Mouse (Mus musculus): Measurements from ENCODE around the gene Bmper. TPM values are rescaled to one million over a fixed set of nuclear protein-coding genes. Genes with fewer than 3 reads are reported as not detected.

Bmper gene
- polyA plus RNA-seq, 1 experiment from 2014 or later, result 0.72 TPM

DNA sequence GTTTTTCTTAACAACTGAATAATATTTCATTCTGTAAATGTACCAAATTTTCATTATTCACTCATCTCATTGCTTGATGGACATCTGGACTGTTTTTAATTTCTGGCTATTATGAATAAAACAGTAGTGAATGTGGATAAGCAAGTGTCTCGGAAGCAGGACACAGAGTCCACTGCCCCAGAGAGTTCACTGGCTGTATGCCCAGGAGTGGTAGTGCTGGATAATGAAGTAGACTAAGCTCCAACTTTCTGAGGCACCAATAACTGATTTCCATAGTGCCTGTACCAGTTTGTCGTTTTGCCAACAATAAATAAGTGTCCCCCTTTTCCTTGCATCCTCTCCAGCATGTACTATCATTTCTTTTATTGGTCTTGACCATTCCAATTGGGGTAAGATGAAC lies 190.1 kb downstream of the Bmper start:
- no peaks in the 10 kb centered on the region for H3K27me3 ChIP-seq (ENCODE audit: insufficient read depth, low read length)
- no peak overlapping the region for H3K27ac ChIP-seq (ENCODE audit: low read depth)
- no peak overlapping the region for H3K9ac ChIP-seq (replicated peaks)
- no peak for ATAC-seq
- no peak for DNase-seq
- H3K9me3 ChIP-seq (ENCODE audit: low read length), result no peaks in the 10 kb centered on the region
- H3K4me1 ChIP-seq (ENCODE audit: insufficient read depth), result no peaks in the 10 kb centered on the region
- H3K4me3 ChIP-seq (ENCODE audit: low read depth, low read length), result no peak overlapping the region
- WGBS (ENCODE audit: insufficient replicate concordance), result 82% methylated on average over 2 of the region's 2 CpGs
- no peak overlapping the region for H3K4me2 ChIP-seq (ENCODE audit: low read depth, low read length)
- TF ChIP-seq EP300 (IDR thresholded peaks at IDR 0.05; ENCODE audit: low read depth) (no peak), CTCF (IDR thresholded peaks at IDR 0.05; ENCODE audit: low read depth) (no peak)
- H3K36me3 ChIP-seq (replicated peaks; ENCODE audit: insufficient read depth, low read length), result no peaks in the 10 kb centered on the region

DNA sequence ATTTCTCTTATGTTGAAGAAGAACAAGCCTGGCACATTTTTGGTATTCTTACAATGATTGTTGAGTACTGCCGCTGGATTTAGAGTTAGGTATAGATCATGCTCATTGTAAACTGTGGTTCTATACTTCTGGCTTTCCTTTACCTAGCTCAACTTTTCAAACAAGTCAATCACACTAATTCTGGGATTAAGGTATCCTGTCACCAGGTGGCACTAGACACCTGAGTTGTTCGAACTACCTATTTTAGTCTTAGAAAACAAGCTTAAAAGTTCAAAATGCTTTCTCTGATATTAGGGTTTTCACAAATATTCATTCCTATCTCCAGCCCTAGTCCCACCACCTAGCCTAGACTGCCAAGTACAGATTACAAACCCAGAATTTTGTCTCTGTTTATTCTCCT lies 196.2 kb downstream of the Bmper start:
- Histone ChIP-seq H3K9ac (replicated peaks) (no peak overlapping the region), H3K4me3 (ENCODE audit: low read depth, low read length) (no peak overlapping the region), H3K9me3 (ENCODE audit: low read length) (no peaks in the 10 kb centered on the region), H3K27ac (ENCODE audit: low read depth) (no peak overlapping the region), H3K4me2 (ENCODE audit: low read depth, low read length) (no peak overlapping the region), H3K4me1 (ENCODE audit: insufficient read depth) (no peaks in the 10 kb centered on the region), H3K27me3 (ENCODE audit: insufficient read depth, low read length) (no peaks in the 10 kb centered on the region), H3K36me3 (replicated peaks; ENCODE audit: insufficient read depth, low read length) (no peaks in the 10 kb centered on the region)
- TF ChIP-seq CTCF (IDR thresholded peaks at IDR 0.05; ENCODE audit: low read depth) (peak; percentile 51), EP300 (IDR thresholded peaks at IDR 0.05; ENCODE audit: low read depth) (no peak)
- DNase-seq, result no peak
- ATAC-seq, result no peak
- 70% methylated on average over 2 of the region's 2 CpGs for WGBS (ENCODE audit: insufficient replicate concordance)

DNA sequence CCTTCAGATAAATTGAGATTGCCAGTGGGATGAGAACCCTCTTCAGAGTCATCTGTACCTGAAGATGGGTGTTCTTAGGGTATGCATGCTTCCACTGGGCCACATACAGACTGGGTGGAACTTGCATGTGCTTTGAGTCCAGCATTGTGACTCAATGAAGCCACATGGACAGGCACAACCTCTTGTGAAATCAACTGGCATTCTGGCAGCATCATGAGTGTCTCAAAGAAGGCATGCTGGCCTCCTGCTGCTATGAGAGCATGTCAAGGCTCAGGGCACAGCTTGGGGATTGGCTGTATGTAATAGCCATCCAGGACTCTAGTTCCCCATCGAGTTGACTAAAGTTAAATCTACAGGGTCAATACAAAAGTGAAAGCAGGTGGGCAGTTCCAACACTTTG lies 200.9 kb downstream of the Bmper start:
- Histone ChIP-seq H3K9me3 (ENCODE audit: low read length) (no peaks in the 10 kb centered on the region), H3K27ac (ENCODE audit: low read depth) (no peak overlapping the region), H3K4me3 (ENCODE audit: low read depth, low read length) (no peak overlapping the region), H3K4me1 (ENCODE audit: insufficient read depth) (no peaks in the 10 kb centered on the region), H3K36me3 (replicated peaks; ENCODE audit: insufficient read depth, low read length) (no peaks in the 10 kb centered on the region), H3K9ac (replicated peaks) (no peak overlapping the region), H3K27me3 (ENCODE audit: insufficient read depth, low read length) (no peaks in the 10 kb centered on the region), H3K4me2 (ENCODE audit: low read depth, low read length) (no peak overlapping the region)
- TF ChIP-seq EP300 (IDR thresholded peaks at IDR 0.05; ENCODE audit: low read depth), result no peak
- TF ChIP-seq CTCF (IDR thresholded peaks at IDR 0.05; ENCODE audit: low read depth), result no peak
- ATAC-seq (no peak), DNase-seq (no peak)
- 46% methylated on average over 1 of the region's 1 CpGs for WGBS (ENCODE audit: insufficient replicate concordance)

DNA sequence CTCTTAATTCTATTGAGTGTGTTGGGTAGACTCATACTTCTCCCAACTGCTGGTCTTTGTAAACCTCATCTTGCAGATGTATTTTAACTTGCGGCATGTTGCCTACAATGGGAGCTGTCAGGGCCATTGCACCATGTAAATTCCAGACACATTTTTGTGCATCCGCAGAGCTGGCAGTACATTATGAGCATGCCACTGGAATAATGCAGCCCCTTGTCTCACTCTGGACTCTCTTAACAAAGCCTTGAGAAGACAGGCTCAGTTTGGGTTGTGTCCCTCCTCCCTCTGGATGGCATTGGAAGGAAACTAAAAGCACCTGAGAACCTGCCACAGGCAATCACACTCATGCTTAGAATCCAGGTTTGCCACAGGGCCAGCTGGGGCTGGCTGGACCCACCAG lies 209.8 kb downstream of the Bmper start:
- Histone ChIP-seq H3K36me3 (replicated peaks; ENCODE audit: insufficient read depth, low read length) (no peaks in the 10 kb centered on the region), H3K27ac (ENCODE audit: low read depth) (no peak overlapping the region), H3K4me2 (ENCODE audit: low read depth, low read length) (no peak overlapping the region), H3K4me3 (ENCODE audit: low read depth, low read length) (no peak overlapping the region), H3K4me1 (ENCODE audit: insufficient read depth) (no peaks in the 10 kb centered on the region), H3K27me3 (ENCODE audit: insufficient read depth, low read length) (no peaks in the 10 kb centered on the region), H3K9ac (replicated peaks) (no peak overlapping the region), H3K9me3 (ENCODE audit: low read length) (no peaks in the 10 kb centered on the region)
- DNase-seq (no peak), ATAC-seq (no peak)
- TF ChIP-seq EP300 (IDR thresholded peaks at IDR 0.05; ENCODE audit: low read depth) (no peak), CTCF (IDR thresholded peaks at IDR 0.05; ENCODE audit: low read depth) (no peak)
- WGBS (ENCODE audit: insufficient replicate concordance), result 82% methylated on average over 2 of the region's 2 CpGs

DNA sequence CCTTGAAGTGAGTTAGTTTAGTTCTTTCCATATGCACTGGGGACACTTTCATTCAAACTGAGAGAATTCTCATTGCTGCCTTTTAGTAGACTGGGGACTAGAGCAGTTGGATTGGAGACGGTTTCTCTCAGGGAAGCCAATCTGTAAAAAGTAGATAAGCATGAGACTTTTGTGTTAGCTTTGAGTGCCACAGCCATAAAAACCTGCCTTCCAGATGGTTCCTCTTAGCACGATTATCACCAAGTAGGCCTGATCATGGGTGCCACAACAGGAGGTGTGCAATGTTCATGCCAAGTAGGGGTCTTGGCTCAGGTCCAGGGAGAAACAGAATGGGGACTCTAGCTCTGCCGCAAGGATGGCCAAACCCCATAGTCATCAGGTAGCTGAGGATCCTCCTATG lies 210.4 kb downstream of the Bmper start:
- no peak overlapping the region for H3K9ac ChIP-seq (replicated peaks)
- TF ChIP-seq CTCF (IDR thresholded peaks at IDR 0.05; ENCODE audit: low read depth), result no peak
- TF ChIP-seq EP300 (IDR thresholded peaks at IDR 0.05; ENCODE audit: low read depth), result no peak
- no peak overlapping the region for H3K27ac ChIP-seq (ENCODE audit: low read depth)
- H3K36me3 ChIP-seq (replicated peaks; ENCODE audit: insufficient read depth, low read length), result no peaks in the 10 kb centered on the region
- no peak overlapping the region for H3K4me3 ChIP-seq (ENCODE audit: low read depth, low read length)
- ATAC-seq (no peak), DNase-seq (no peak)
- no peak overlapping the region for H3K4me2 ChIP-seq (ENCODE audit: low read depth, low read length)
- no peaks in the 10 kb centered on the region for H3K4me1 ChIP-seq (ENCODE audit: insufficient read depth)
- no peaks in the 10 kb centered on the region for H3K27me3 ChIP-seq (ENCODE audit: insufficient read depth, low read length)
- no peaks in the 10 kb centered on the region for H3K9me3 ChIP-seq (ENCODE audit: low read length)
- WGBS (ENCODE audit: insufficient replicate concordance), result 76% methylated on average over 3 of the region's 3 CpGs

DNA sequence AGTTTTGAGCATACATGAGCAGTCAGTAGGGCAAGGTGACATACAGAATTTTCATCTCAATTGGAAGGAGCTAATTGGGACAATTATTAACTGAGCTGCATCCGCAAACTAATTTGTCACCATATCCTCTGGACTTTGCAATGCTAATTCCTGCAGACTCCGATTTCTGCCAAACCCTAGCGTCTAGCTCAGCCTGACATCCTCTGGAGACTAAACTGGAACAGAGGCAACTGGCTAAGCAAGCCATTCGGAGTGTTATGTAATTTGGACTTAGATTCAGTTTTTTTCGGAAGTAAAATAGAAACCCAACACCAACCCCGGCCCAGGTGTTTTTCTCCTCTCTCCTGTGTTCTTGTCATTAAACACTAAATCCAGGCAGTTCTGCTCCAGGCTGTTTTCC lies 213.9 kb downstream of the Bmper start:
- ATAC-seq, result 0 out of 2 replicates have a peak, but pooled peaks have one; percentile 8
- DNase-seq, result no peak
- H3K4me3 ChIP-seq (ENCODE audit: low read depth, low read length), result no peak overlapping the region

DNA sequence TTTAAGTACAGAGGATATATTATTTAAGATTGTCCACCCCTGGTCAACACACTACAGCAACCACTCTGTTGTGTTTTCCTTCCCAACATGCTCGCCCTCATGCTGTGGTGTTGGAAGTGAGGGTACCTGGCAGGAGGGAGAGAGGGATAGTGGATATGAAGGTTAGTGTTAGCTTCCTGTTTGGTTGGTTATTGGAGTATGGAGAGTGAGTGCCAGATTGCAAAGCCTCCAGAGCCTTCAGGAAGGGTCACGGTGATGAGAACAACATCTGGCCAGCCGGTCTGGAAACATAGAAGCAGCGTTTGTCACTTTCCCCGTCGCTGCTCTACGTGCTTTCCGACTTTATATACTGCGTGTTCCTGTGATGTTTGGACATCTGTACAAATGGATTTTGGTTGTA lies 215.8 kb downstream of the Bmper start:
- no peaks in the 10 kb centered on the region for H3K4me1 ChIP-seq (ENCODE audit: insufficient read depth)
- H3K27ac ChIP-seq (ENCODE audit: low read depth), result no peak overlapping the region
- DNase-seq, result no peak
- no peak for ATAC-seq
- no peaks in the 10 kb centered on the region for H3K27me3 ChIP-seq (ENCODE audit: insufficient read depth, low read length)
- no peaks in the 10 kb centered on the region for H3K9me3 ChIP-seq (ENCODE audit: low read length)
- WGBS (ENCODE audit: insufficient replicate concordance), result 76% methylated on average over 9 of the region's 9 CpGs
- H3K4me2 ChIP-seq (ENCODE audit: low read depth, low read length), result no peak overlapping the region
- no peak overlapping the region for H3K9ac ChIP-seq (replicated peaks)
- H3K4me3 ChIP-seq (ENCODE audit: low read depth, low read length), result no peak overlapping the region
- TF ChIP-seq EP300 (IDR thresholded peaks at IDR 0.05; ENCODE audit: low read depth), result no peak
- no peak for TF ChIP-seq CTCF (IDR thresholded peaks at IDR 0.05; ENCODE audit: low read depth)
- no peaks in the 10 kb centered on the region for H3K36me3 ChIP-seq (replicated peaks; ENCODE audit: insufficient read depth, low read length)

More for the DNA sequence above, 213.9 kb downstream of the Bmper start:
- TF ChIP-seq CTCF (IDR thresholded peaks at IDR 0.05; ENCODE audit: low read depth) (no peak), EP300 (IDR thresholded peaks at IDR 0.05; ENCODE audit: low read depth) (no peak)
- Histone ChIP-seq H3K27ac (ENCODE audit: low read depth) (no peak overlapping the region), H3K9me3 (ENCODE audit: low read length) (no peaks in the 10 kb centered on the region), H3K36me3 (replicated peaks; ENCODE audit: insufficient read depth, low read length) (no peaks in the 10 kb centered on the region), H3K27me3 (ENCODE audit: insufficient read depth, low read length) (no peaks in the 10 kb centered on the region), H3K4me1 (ENCODE audit: insufficient read depth) (no peaks in the 10 kb centered on the region), H3K4me2 (ENCODE audit: low read depth, low read length) (no peak overlapping the region), H3K9ac (replicated peaks) (no peak overlapping the region)
- WGBS (ENCODE audit: insufficient replicate concordance), result 57% methylated on average over 6 of the region's 6 CpGs

Measured in liver, postnatal 0 days (tissue).